Mouse (Mus musculus): Measurements from ENCODE around the gene Grin2b. TPM values are rescaled to one million over a fixed set of nuclear protein-coding genes. Genes with fewer than 3 reads are reported as not detected.

Grin2b gene
- polyA plus RNA-seq, 1 experiment from 2014 or later = 2.1 TPM

DNA sequence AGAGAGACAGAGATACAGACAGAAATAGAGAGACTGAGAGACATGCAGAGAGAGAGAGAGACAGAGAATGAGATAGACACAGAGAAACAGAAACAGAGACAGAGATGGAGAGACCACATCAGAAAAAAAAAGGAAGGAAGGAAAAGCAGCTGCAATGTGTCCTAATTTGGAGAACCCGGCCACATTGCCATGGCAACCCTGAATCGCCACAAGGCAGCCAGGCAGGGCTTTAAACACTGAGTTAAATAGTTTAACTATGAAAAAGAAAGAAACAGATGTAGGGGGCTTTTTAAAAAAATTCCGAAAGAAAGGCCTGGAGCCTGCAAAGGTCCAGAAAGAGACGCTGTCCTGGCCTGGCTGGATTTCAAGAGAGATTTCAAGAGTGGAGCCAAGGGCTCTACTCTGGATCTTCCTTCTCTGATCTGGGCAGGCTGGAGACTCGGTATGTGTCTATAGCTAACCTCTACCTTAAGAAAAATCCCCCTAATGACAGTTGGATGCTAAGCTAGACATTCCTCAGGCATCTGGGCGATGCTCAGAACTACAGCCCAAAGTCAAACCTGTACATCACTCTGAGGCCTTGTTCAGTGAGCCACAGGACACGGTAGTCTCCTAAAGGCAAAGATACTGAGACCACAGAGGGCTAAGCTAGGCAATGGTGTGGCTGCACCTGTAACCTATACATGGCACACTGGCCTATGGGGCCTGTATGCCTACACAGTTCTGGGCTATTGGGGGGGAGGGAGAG lies 162.8 kb downstream of the Grin2b start:
- Histone ChIP-seq H3K4me2 (ENCODE audit: low read depth) (no peak overlapping the region), H3K27ac (ENCODE audit: low read depth, low read length) (no peak overlapping the region), H3K4me3 (ENCODE audit: low read depth, low read length) (no peak overlapping the region), H3K4me1 (ENCODE audit: control insufficient read depth, insufficient read depth, low read length) (no peaks in the 10 kb centered on the region), H3K9ac (ENCODE audit: low read length) (no peak overlapping the region), H3K36me3 (ENCODE audit: control insufficient read depth, insufficient read depth, low read length) (no peaks in the 10 kb centered on the region), H3K9me3 (ENCODE audit: control insufficient read depth, low read length) (no peaks in the 10 kb centered on the region), H3K27me3 (ENCODE audit: control insufficient read depth, insufficient read depth, low read length) (no peaks in the 10 kb centered on the region)
- no peak for DNase-seq (ENCODE audit: low spot score)
- WGBS = 47% methylated on average over 7 of the region's 7 CpGs
- peak; percentile 53; the same call in 1 of the 2 replicates for ATAC-seq (ENCODE audit: insufficient read depth, low FRiP score, low TSS enrichment)

DNA sequence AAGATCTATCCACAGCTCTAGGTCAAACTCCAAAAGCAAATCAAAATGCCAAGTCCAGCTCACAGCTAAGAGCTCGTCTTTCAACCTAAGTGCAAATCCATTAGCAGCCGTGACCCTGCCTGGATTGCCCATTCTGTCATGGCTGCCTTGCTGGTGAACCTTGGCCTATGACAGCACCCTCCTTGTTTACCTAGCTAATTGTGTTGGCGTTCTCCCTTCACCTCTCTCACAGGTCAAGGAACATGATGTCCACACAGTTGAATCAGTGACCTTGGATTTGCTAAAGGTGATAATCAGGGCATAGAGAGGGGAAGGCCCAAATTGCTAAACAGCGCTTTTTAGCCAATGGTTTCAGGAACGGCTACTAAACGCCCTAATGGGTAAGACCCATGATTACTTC lies 165.2 kb downstream of the Grin2b start:
- no peak for ATAC-seq (ENCODE audit: insufficient read depth, low FRiP score, low TSS enrichment)
- 80% methylated on average over 6 of the region's 6 CpGs for WGBS
- no peaks in the 10 kb centered on the region for H3K27me3 ChIP-seq (ENCODE audit: control insufficient read depth, insufficient read depth, low read length)
- no peak overlapping the region for H3K4me3 ChIP-seq (ENCODE audit: low read depth, low read length)
- no peak overlapping the region for H3K4me2 ChIP-seq (ENCODE audit: low read depth)
- H3K36me3 ChIP-seq (ENCODE audit: control insufficient read depth, insufficient read depth, low read length) = no peaks in the 10 kb centered on the region
- H3K9ac ChIP-seq (ENCODE audit: low read length) = no peak overlapping the region
- H3K4me1 ChIP-seq (ENCODE audit: control insufficient read depth, insufficient read depth, low read length) = no peaks in the 10 kb centered on the region
- no peak overlapping the region for H3K27ac ChIP-seq (ENCODE audit: low read depth, low read length)
- no peaks in the 10 kb centered on the region for H3K9me3 ChIP-seq (ENCODE audit: control insufficient read depth, low read length)
- no peak for DNase-seq (ENCODE audit: low spot score)

GRCm38 (mm10) chr6:135994691-135995090 lies 178.6 kb downstream of the Grin2b start:
- no peak overlapping the region for H3K4me2 ChIP-seq (ENCODE audit: low read depth)
- no peak overlapping the region for H3K9ac ChIP-seq (ENCODE audit: low read length)
- WGBS = 82% methylated on average over 7 of the region's 7 CpGs
- no peak overlapping the region for H3K27ac ChIP-seq (ENCODE audit: low read depth, low read length)
- no peak for DNase-seq (ENCODE audit: low spot score)
- no peaks in the 10 kb centered on the region for H3K4me1 ChIP-seq (ENCODE audit: control insufficient read depth, insufficient read depth, low read length)
- no peaks in the 10 kb centered on the region for H3K36me3 ChIP-seq (ENCODE audit: control insufficient read depth, insufficient read depth, low read length)
- H3K9me3 ChIP-seq (ENCODE audit: control insufficient read depth, low read length) = no peaks in the 10 kb centered on the region
- H3K4me3 ChIP-seq (ENCODE audit: low read depth, low read length) = no peak overlapping the region
- no peaks in the 10 kb centered on the region for H3K27me3 ChIP-seq (ENCODE audit: control insufficient read depth, insufficient read depth, low read length)
- no peak for ATAC-seq (ENCODE audit: insufficient read depth, low FRiP score, low TSS enrichment)

- no peak for DNase-seq (ENCODE audit: low spot score)
- no peaks in the 10 kb centered on the region for H3K27me3 ChIP-seq (ENCODE audit: control insufficient read depth, insufficient read depth, low read length)
- no peak overlapping the region for H3K27ac ChIP-seq (ENCODE audit: low read depth, low read length)
- H3K36me3 ChIP-seq (ENCODE audit: control insufficient read depth, insufficient read depth, low read length) = no peaks in the 10 kb centered on the region
- no peak overlapping the region for H3K9ac ChIP-seq (ENCODE audit: low read length)
- WGBS = 65% methylated on average over 3 of the region's 3 CpGs
- no peaks in the 10 kb centered on the region for H3K4me1 ChIP-seq (ENCODE audit: control insufficient read depth, insufficient read depth, low read length)
- H3K4me2 ChIP-seq (ENCODE audit: low read depth) = no peak overlapping the region
- no peak overlapping the region for H3K4me3 ChIP-seq (ENCODE audit: low read depth, low read length)
- no peaks in the 10 kb centered on the region for H3K9me3 ChIP-seq (ENCODE audit: control insufficient read depth, low read length)
- ATAC-seq (ENCODE audit: insufficient read depth, low FRiP score, low TSS enrichment) = no peak
Observed at GRCm38 (mm10) chr6:135993897-135994296, 179.4 kb downstream of the Grin2b start.

DNA sequence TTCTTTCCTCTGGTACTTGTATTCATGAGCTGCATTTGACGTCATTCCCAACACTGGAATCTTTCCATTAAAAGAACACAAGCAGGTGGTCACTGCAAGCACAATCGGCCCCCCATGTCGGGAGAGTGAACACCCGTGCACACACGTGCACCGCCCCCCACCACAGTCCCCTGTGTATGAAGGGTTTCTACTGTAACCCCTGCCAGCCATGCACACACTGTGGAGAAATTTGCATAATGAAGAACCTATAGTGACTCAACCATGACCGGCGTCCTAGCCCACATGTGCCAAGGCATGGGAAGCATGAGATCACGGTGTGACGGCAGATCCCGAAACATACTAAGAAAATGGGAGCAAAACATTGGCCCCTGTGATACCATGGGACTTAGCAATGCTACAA lies 179.9 kb downstream of the Grin2b start:
- Histone ChIP-seq H3K4me2 (ENCODE audit: low read depth) (no peak overlapping the region), H3K27me3 (ENCODE audit: control insufficient read depth, insufficient read depth, low read length) (no peaks in the 10 kb centered on the region), H3K4me1 (ENCODE audit: control insufficient read depth, insufficient read depth, low read length) (no peaks in the 10 kb centered on the region), H3K4me3 (ENCODE audit: low read depth, low read length) (no peak overlapping the region), H3K9me3 (ENCODE audit: control insufficient read depth, low read length) (no peaks in the 10 kb centered on the region), H3K36me3 (ENCODE audit: control insufficient read depth, insufficient read depth, low read length) (no peaks in the 10 kb centered on the region), H3K27ac (ENCODE audit: low read depth, low read length) (no peak overlapping the region), H3K9ac (ENCODE audit: low read length) (no peak overlapping the region)
- ATAC-seq (ENCODE audit: insufficient read depth, low FRiP score, low TSS enrichment) (0 out of 2 replicates have a peak, but pooled peaks have one; percentile 50), DNase-seq (ENCODE audit: low spot score) (no peak)
- 87% methylated on average over 11 of the region's 11 CpGs for WGBS

GRCm38 (mm10) chr6:135976106-135976505 lies 197.2 kb downstream of the Grin2b start:
- Histone ChIP-seq H3K9me3 (ENCODE audit: control insufficient read depth, low read length) (no peaks in the 10 kb centered on the region), H3K27ac (ENCODE audit: low read depth, low read length) (no peak overlapping the region)

GRCm38 (mm10) chr6:135972481-135972880 lies 200.8 kb downstream of the Grin2b start:
- H3K27me3 ChIP-seq (ENCODE audit: control insufficient read depth, insufficient read depth, low read length) = no peaks in the 10 kb centered on the region
- no peak overlapping the region for H3K27ac ChIP-seq (ENCODE audit: low read depth, low read length)
- DNase-seq (ENCODE audit: low spot score) (no peak), ATAC-seq (ENCODE audit: insufficient read depth, low FRiP score, low TSS enrichment) (no peak)
- H3K36me3 ChIP-seq (ENCODE audit: control insufficient read depth, insufficient read depth, low read length) = no peaks in the 10 kb centered on the region
- H3K9ac ChIP-seq (ENCODE audit: low read length) = no peak overlapping the region
- H3K9me3 ChIP-seq (ENCODE audit: control insufficient read depth, low read length) = no peaks in the 10 kb centered on the region
- H3K4me2 ChIP-seq (ENCODE audit: low read depth) = no peak overlapping the region
- 70% methylated on average over 9 of the region's 9 CpGs for WGBS
- no peaks in the 10 kb centered on the region for H3K4me1 ChIP-seq (ENCODE audit: control insufficient read depth, insufficient read depth, low read length)
- H3K4me3 ChIP-seq (ENCODE audit: low read depth, low read length) = no peak overlapping the region

More at GRCm38 (mm10) chr6:135976106-135976505, 197.2 kb downstream of the Grin2b start:
- Histone ChIP-seq H3K36me3 (ENCODE audit: control insufficient read depth, insufficient read depth, low read length) (no peaks in the 10 kb centered on the region), H3K4me2 (ENCODE audit: low read depth) (no peak overlapping the region), H3K9ac (ENCODE audit: low read length) (no peak overlapping the region), H3K4me3 (ENCODE audit: low read depth, low read length) (no peak overlapping the region), H3K4me1 (ENCODE audit: control insufficient read depth, insufficient read depth, low read length) (no peaks in the 10 kb centered on the region), H3K27me3 (ENCODE audit: control insufficient read depth, insufficient read depth, low read length) (no peaks in the 10 kb centered on the region)
- ATAC-seq (ENCODE audit: insufficient read depth, low FRiP score, low TSS enrichment) (no peak), DNase-seq (ENCODE audit: low spot score) (no peak)
- 59% methylated on average over 3 of the region's 3 CpGs for WGBS

DNA sequence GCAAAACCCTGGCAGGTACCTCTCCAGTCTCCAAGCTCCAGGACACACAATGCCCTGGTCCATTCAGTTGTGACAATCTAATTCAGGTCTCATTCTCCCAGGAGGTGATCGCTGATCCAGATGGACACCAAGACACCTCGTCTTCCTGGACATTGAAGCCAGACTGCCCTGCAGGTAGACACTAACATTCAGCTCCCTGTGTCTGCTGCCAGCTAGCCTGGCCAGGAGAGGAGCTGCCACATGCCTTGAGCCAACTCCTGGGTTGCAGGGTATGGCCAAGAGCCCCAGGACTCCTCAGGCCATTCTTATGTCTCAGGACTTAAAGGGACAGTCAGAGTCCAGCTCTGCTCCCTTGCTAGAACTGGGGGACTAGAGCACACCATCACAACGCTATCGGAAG lies 201.8 kb downstream of the Grin2b start:
- Histone ChIP-seq H3K9me3 (ENCODE audit: control insufficient read depth, low read length) (no peaks in the 10 kb centered on the region), H3K4me1 (ENCODE audit: control insufficient read depth, insufficient read depth, low read length) (no peaks in the 10 kb centered on the region), H3K36me3 (ENCODE audit: control insufficient read depth, insufficient read depth, low read length) (no peaks in the 10 kb centered on the region), H3K27me3 (ENCODE audit: control insufficient read depth, insufficient read depth, low read length) (no peaks in the 10 kb centered on the region), H3K4me2 (ENCODE audit: low read depth) (no peak overlapping the region), H3K9ac (ENCODE audit: low read length) (no peak overlapping the region), H3K4me3 (ENCODE audit: low read depth, low read length) (no peak overlapping the region), H3K27ac (ENCODE audit: low read depth, low read length) (no peak overlapping the region)
- ATAC-seq (ENCODE audit: insufficient read depth, low FRiP score, low TSS enrichment) (no peak), DNase-seq (ENCODE audit: low spot score) (no peak)
- WGBS = 90% methylated on average over 4 of the region's 4 CpGs

- Histone ChIP-seq H3K4me3 (ENCODE audit: low read depth, low read length) (no peak overlapping the region), H3K4me1 (ENCODE audit: control insufficient read depth, insufficient read depth, low read length) (no peaks in the 10 kb centered on the region)
- WGBS = 70% methylated on average over 3 of the region's 3 CpGs
Observed at GRCm38 (mm10) chr6:135970716-135971318, 202.5 kb downstream of the Grin2b start.

More at GRCm38 (mm10) chr6:135970716-135971318, 202.5 kb downstream of the Grin2b start:
- ATAC-seq (ENCODE audit: insufficient read depth, low FRiP score, low TSS enrichment) (no peak), DNase-seq (ENCODE audit: low spot score) (no peak)
- Histone ChIP-seq H3K27ac (ENCODE audit: low read depth, low read length) (no peak overlapping the region), H3K4me2 (ENCODE audit: low read depth) (no peak overlapping the region), H3K36me3 (ENCODE audit: control insufficient read depth, insufficient read depth, low read length) (no peaks in the 10 kb centered on the region), H3K9ac (ENCODE audit: low read length) (no peak overlapping the region), H3K27me3 (ENCODE audit: control insufficient read depth, insufficient read depth, low read length) (no peaks in the 10 kb centered on the region), H3K9me3 (ENCODE audit: control insufficient read depth, low read length) (no peaks in the 10 kb centered on the region)
